Mouse (Mus musculus): ENCODE measurements around the gene Ccl24. TPM values are rescaled to one million over a fixed set of nuclear protein-coding genes. Genes with fewer than 3 reads are reported as not detected.

The Ccl24 gene
- polyA plus RNA-seq, 1 experiment, result 0.03 TPM

- Histone ChIP-seq H3K9me3 (ENCODE audit: control insufficient read depth, low read length) (no peaks in the 10 kb centered on the region), H3K36me3 (ENCODE audit: control insufficient read depth) (no peaks in the 10 kb centered on the region), H3K4me1 (ENCODE audit: control insufficient read depth) (no peaks in the 10 kb centered on the region), H3K27me3 (ENCODE audit: control insufficient read depth) (0 out of 2 replicates have a peak, but pooled peaks cover 3% of the 10 kb centered on the region), H3K4me3 (replicated peaks) (no peak overlapping the region)
- TF ChIP-seq GATA1 (IDR thresholded peaks at IDR 0.05; ENCODE audit: low read length), result no peak
- TF ChIP-seq TAL1 (IDR thresholded peaks at IDR 0.05; ENCODE audit: low read length), result no peak
Observed at GRCm38 (mm10) chr5:135551591-135551990, 21.3 kb downstream of the Ccl24 start.

GRCm38 (mm10) chr5:135550910-135551309 lies 21.9 kb downstream of the Ccl24 start:
- no peaks in the 10 kb centered on the region for H3K36me3 ChIP-seq (ENCODE audit: control insufficient read depth)
- H3K27me3 ChIP-seq (ENCODE audit: control insufficient read depth), result peaks cover 3% of the 10 kb centered on the region; the same call in 1 of the 2 replicates
- no peak overlapping the region for H3K4me3 ChIP-seq (replicated peaks)
- no peak for TF ChIP-seq GATA1 (IDR thresholded peaks at IDR 0.05; ENCODE audit: low read length)
- no peak for TF ChIP-seq TAL1 (IDR thresholded peaks at IDR 0.05; ENCODE audit: low read length)
- H3K4me1 ChIP-seq (ENCODE audit: control insufficient read depth), result no peaks in the 10 kb centered on the region
- no peaks in the 10 kb centered on the region for H3K9me3 ChIP-seq (ENCODE audit: control insufficient read depth, low read length)

- H3K9me3 ChIP-seq (ENCODE audit: control insufficient read depth, low read length), result no peaks in the 10 kb centered on the region
- no peaks in the 10 kb centered on the region for H3K36me3 ChIP-seq (ENCODE audit: control insufficient read depth)
- H3K4me3 ChIP-seq (replicated peaks), result no peak overlapping the region
- no peak for TF ChIP-seq TAL1 (IDR thresholded peaks at IDR 0.05; ENCODE audit: low read length)
- no peak for TF ChIP-seq GATA1 (IDR thresholded peaks at IDR 0.05; ENCODE audit: low read length)
- H3K27me3 ChIP-seq (ENCODE audit: control insufficient read depth), result peaks cover 26% of the 10 kb centered on the region
- peaks cover 13% of the 10 kb centered on the region for H3K4me1 ChIP-seq (ENCODE audit: control insufficient read depth)
Observed at GRCm38 (mm10) chr5:135547990-135548389, 24.9 kb downstream of the Ccl24 start.

GRCm38 (mm10) chr5:135544865-135545797 lies 27.7 kb downstream of the Ccl24 start, which contains the start of gene Hip1:
Gene Hip1, minus strand, starts transcription at chr5:135545120.
- Histone ChIP-seq H3K27me3 (ENCODE audit: control insufficient read depth) (peaks cover 26% of the 10 kb centered on the region), H3K4me1 (ENCODE audit: control insufficient read depth) (peaks cover 20% of the 10 kb centered on the region), H3K9me3 (ENCODE audit: control insufficient read depth, low read length) (no peaks in the 10 kb centered on the region), H3K4me3 (replicated peaks) (peak within 1 kb of the TSS; percentile 61), H3K36me3 (ENCODE audit: control insufficient read depth) (no peaks in the 10 kb centered on the region)
- no peak for TF ChIP-seq TAL1 (IDR thresholded peaks at IDR 0.05; ENCODE audit: low read length)
- no peak for TF ChIP-seq GATA1 (IDR thresholded peaks at IDR 0.05; ENCODE audit: low read length)

GRCm38 (mm10) chr5:135544032-135544558 lies 28.8 kb downstream of the Ccl24 start:
- peaks cover 26% of the 10 kb centered on the region for H3K27me3 ChIP-seq (ENCODE audit: control insufficient read depth)

GRCm38 (mm10) chr5:135537794-135538214 lies 35.0 kb downstream of the Ccl24 start:
- Histone ChIP-seq H3K4me3 (replicated peaks) (no peak overlapping the region), H3K4me1 (ENCODE audit: control insufficient read depth) (peaks cover 9% of the 10 kb centered on the region), H3K9me3 (ENCODE audit: control insufficient read depth, low read length) (no peaks in the 10 kb centered on the region), H3K27me3 (ENCODE audit: control insufficient read depth) (no peaks in the 10 kb centered on the region), H3K36me3 (ENCODE audit: control insufficient read depth) (no peaks in the 10 kb centered on the region)
- TF ChIP-seq GATA1 (IDR thresholded peaks at IDR 0.05; ENCODE audit: low read length), result no peak
- no peak for TF ChIP-seq TAL1 (IDR thresholded peaks at IDR 0.05; ENCODE audit: low read length)

More at GRCm38 (mm10) chr5:135544032-135544558, 28.8 kb downstream of the Ccl24 start:
- Histone ChIP-seq H3K4me1 (ENCODE audit: control insufficient read depth) (peaks cover 20% of the 10 kb centered on the region), H3K36me3 (ENCODE audit: control insufficient read depth) (no peaks in the 10 kb centered on the region), H3K4me3 (replicated peaks) (no peak overlapping the region), H3K9me3 (ENCODE audit: control insufficient read depth, low read length) (no peaks in the 10 kb centered on the region)
- TF ChIP-seq TAL1 (IDR thresholded peaks at IDR 0.05; ENCODE audit: low read length), result no peak
- TF ChIP-seq GATA1 (IDR thresholded peaks at IDR 0.05; ENCODE audit: low read length), result no peak

GRCm38 (mm10) chr5:135537326-135537725 lies 35.5 kb downstream of the Ccl24 start:
- H3K4me1 ChIP-seq (ENCODE audit: control insufficient read depth), result peaks cover 9% of the 10 kb centered on the region
- TF ChIP-seq TAL1 (IDR thresholded peaks at IDR 0.05; ENCODE audit: low read length) (no peak), GATA1 (IDR thresholded peaks at IDR 0.05; ENCODE audit: low read length) (no peak)
- H3K9me3 ChIP-seq (ENCODE audit: control insufficient read depth, low read length), result no peaks in the 10 kb centered on the region

GRCm38 (mm10) chr5:135535867-135536266 lies 37.0 kb downstream of the Ccl24 start:
- H3K36me3 ChIP-seq (ENCODE audit: control insufficient read depth), result no peaks in the 10 kb centered on the region
- no peaks in the 10 kb centered on the region for H3K9me3 ChIP-seq (ENCODE audit: control insufficient read depth, low read length)
- H3K27me3 ChIP-seq (ENCODE audit: control insufficient read depth), result no peaks in the 10 kb centered on the region
- H3K4me1 ChIP-seq (ENCODE audit: control insufficient read depth), result peaks cover 5% of the 10 kb centered on the region
- TF ChIP-seq GATA1 (IDR thresholded peaks at IDR 0.05; ENCODE audit: low read length) (no peak), TAL1 (IDR thresholded peaks at IDR 0.05; ENCODE audit: low read length) (no peak)
- no peak overlapping the region for H3K4me3 ChIP-seq (replicated peaks)

More at GRCm38 (mm10) chr5:135537326-135537725, 35.5 kb downstream of the Ccl24 start:
- no peak overlapping the region for H3K4me3 ChIP-seq (replicated peaks)
- no peaks in the 10 kb centered on the region for H3K27me3 ChIP-seq (ENCODE audit: control insufficient read depth)
- H3K36me3 ChIP-seq (ENCODE audit: control insufficient read depth), result no peaks in the 10 kb centered on the region

GRCm38 (mm10) chr5:135533431-135533830 lies 39.4 kb downstream of the Ccl24 start:
- Histone ChIP-seq H3K36me3 (ENCODE audit: control insufficient read depth) (no peaks in the 10 kb centered on the region), H3K4me1 (ENCODE audit: control insufficient read depth) (peaks cover 2% of the 10 kb centered on the region), H3K27me3 (ENCODE audit: control insufficient read depth) (no peaks in the 10 kb centered on the region), H3K4me3 (replicated peaks) (no peak overlapping the region), H3K9me3 (ENCODE audit: control insufficient read depth, low read length) (no peaks in the 10 kb centered on the region)
- no peak for TF ChIP-seq GATA1 (IDR thresholded peaks at IDR 0.05; ENCODE audit: low read length)
- TF ChIP-seq TAL1 (IDR thresholded peaks at IDR 0.05; ENCODE audit: low read length), result no peak

Measured in erythroblast, embryonic 14.5 days (primary cell).